Mouse (Mus musculus) heart, postnatal 0 days (tissue): Measurements from ENCODE around the gene Stap2. TPM values are rescaled to one million over a fixed set of nuclear protein-coding genes. Genes with fewer than 3 reads are reported as not detected.

ENCODE experiments used
- ATAC-seq: fragments of 200-750 bp; cut with Nextera tagmentation; 2 replicates; pipeline ENCODE4 v1.8.0; 2017; ENCODE audit warnings: low read depth, moderate number of reproducible peaks, moderate library complexity; ENCODE audit not compliant: insufficient read depth
- DNase-seq: peaks from one replicate; pipeline ENCODE4 v3.0.0-alpha.2; 2016; ENCODE audit warnings: low spot score
- H3K27ac ChIP-seq: fragments of 300-500 bp; sonication (generic); 2 replicates; pipeline ENCODE4 v1.5.1; 2014; ENCODE audit warnings: low read depth, mild to moderate bottlenecking
- H3K27me3 ChIP-seq: fragments of 300-500 bp; sonication (generic); 2 replicates; pipeline ENCODE4 v1.6.1; 2014; ENCODE audit warnings: low read length, mixed read lengths; ENCODE audit not compliant: control insufficient read depth, insufficient read depth
- H3K36me3 ChIP-seq: fragments of 300-500 bp; sonication (generic); replicated peaks from 2 replicates; pipeline ENCODE4 v1.6.1; 2014; ENCODE audit warnings: low read length, mixed read lengths; ENCODE audit not compliant: control insufficient read depth, insufficient read depth
- H3K4me1 ChIP-seq: fragments of 300-500 bp; sonication (generic); 2 replicates; pipeline ENCODE4 v1.6.1; 2014; ENCODE audit warnings: antibody characterized with exemption; ENCODE audit not compliant: control insufficient read depth, insufficient read depth
- H3K4me2 ChIP-seq: fragments of 300-500 bp; sonication (generic); 2 replicates; pipeline ENCODE4 v1.6.1; 2014; ENCODE audit warnings: low read depth, mild to moderate bottlenecking, low read length, moderate library complexity
- H3K4me3 ChIP-seq: fragments of 300-500 bp; sonication (generic); 2 replicates; pipeline ENCODE4 v1.5.1; 2014; ENCODE audit warnings: low read depth, low read length
- H3K9ac ChIP-seq: fragments of 300-500 bp; sonication (generic); replicated peaks from 2 replicates; pipeline ENCODE4 v1.6.1; 2014; ENCODE audit warnings: low read depth, low read length, mixed read lengths
- H3K9me3 ChIP-seq: fragments of 300-500 bp; sonication (generic); replicated peaks from 2 replicates; pipeline ENCODE4 v1.6.1; 2016; ENCODE audit warnings: low read length; ENCODE audit not compliant: control insufficient read depth
- CTCF ChIP-seq: IDR thresholded peaks from 2 replicates; pipeline ENCODE4 v1.5.1; 2016; ENCODE audit warnings: antibody characterized with exemption, control low read depth, low read depth
- EP300 ChIP-seq: IDR thresholded peaks from 2 replicates; pipeline ENCODE4 v1.6.1; 2016; ENCODE audit warnings: antibody characterized with exemption, low read depth
- WGBS: fragments of 180-500 bp; shearing (Covaris S2); extraction: QIAGEN DNeasy Blood & Tissue Kit; methylation state at CpG from one replicate; pipeline ENCODE4 v1.1.7; 2014; 5-methylcytosine and 5-hydroxymethylcytosine counted together
- polyA plus RNA-seq: library from polyadenylated mRNA; unstranded; fragments of >200 nt; fragmentation: Nextera tagmentation; extraction: Ambion mirVana; gene quantifications from 2 replicates; pipeline ENCODE4 v1.2.1, GENCODE M21; 2015
- total RNA-seq: library from RNA; depleted of rRNA; stranded (reverse); fragments of >200 nt; gene quantifications from 2 replicates; pipeline ENCODE4 v1.2.3, GENCODE M21; 2014; ENCODE audit warnings: low replicate concordance

Gene Stap2
- total and polyA plus RNA-seq, 2 experiments from 2014 or later = 16.0 to 23.7 TPM

DNA sequence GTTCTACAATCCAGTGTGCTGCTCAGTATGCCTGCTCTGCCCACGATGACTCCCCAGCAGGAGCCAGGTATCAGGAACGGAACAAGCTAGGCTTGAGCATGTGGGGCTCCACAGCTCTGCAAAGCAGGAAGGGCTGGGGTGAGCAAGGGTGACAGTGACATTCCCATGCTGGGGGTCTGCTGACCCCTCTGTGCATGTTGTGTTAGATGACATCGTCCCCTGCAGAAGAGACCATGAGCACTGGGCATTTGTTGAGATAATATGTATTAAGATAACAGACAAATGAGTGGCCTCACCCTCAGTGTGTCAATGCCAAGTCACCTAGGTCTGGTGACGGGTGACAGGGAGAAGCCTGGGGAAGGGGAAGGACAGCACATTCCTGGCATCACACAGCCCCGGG is 19.5 kb upstream of the Stap2 start:
- TF ChIP-seq CTCF = no peak
- no peak for TF ChIP-seq EP300
- Histone ChIP-seq H3K36me3 (peaks cover 18% of the 10 kb centered on the region), H3K4me2 (no peak overlapping the region), H3K9me3 (no peaks in the 10 kb centered on the region), H3K4me1 (peaks cover 53% of the 10 kb centered on the region), H3K27me3 (no peaks in the 10 kb centered on the region), H3K4me3 (no peak overlapping the region), H3K27ac (no peak overlapping the region), H3K9ac (no peak overlapping the region)
- ATAC-seq (no peak), DNase-seq (no peak)
- WGBS = 29% methylated on average over 5 of the region's 5 CpGs

GRCm38 (mm10) chr17:56024476-56024875 is 19.1 kb upstream of the Stap2 start:
- Histone ChIP-seq H3K4me1 (peaks cover 53% of the 10 kb centered on the region), H3K36me3 (peaks cover 15% of the 10 kb centered on the region), H3K9me3 (no peaks in the 10 kb centered on the region), H3K4me2 (no peak overlapping the region), H3K9ac (no peak overlapping the region), H3K4me3 (no peak overlapping the region), H3K27me3 (no peaks in the 10 kb centered on the region), H3K27ac (no peak overlapping the region)
- WGBS = 41% methylated on average over 2 of the region's 2 CpGs
- TF ChIP-seq EP300 (no peak), CTCF (no peak)
- no peak for DNase-seq
- ATAC-seq = no peak

DNA sequence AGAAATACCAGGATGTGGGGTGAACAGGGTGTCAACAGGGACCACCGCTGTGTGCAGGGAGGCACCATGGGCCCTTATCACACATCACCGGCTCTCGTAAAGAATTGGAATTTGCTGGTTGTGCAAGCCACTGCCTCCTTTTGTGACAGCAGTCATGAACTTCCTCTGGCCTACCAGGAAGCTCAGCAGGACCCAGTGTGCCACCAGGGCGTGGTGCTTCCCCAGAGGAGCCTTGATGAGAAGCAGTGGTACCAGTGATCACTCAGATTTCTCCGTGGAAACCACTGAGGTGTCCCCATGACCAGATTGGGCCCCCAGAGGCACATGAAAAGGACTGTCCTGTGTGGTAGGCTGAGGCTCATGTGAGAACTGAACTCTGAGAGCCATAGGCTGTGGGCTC is 18.0 kb upstream of the Stap2 start:
- Histone ChIP-seq H3K27ac (peak overlapping the region; percentile 23; the same call in 1 of the 2 replicates), H3K9ac (no peak overlapping the region), H3K9me3 (no peaks in the 10 kb centered on the region), H3K36me3 (peaks cover 20% of the 10 kb centered on the region), H3K4me1 (peaks cover 53% of the 10 kb centered on the region), H3K4me3 (no peak overlapping the region), H3K27me3 (no peaks in the 10 kb centered on the region), H3K4me2 (no peak overlapping the region)
- DNase-seq = no peak
- TF ChIP-seq CTCF (no peak), EP300 (no peak)
- ATAC-seq = no peak
- 33% methylated on average over 5 of the region's 5 CpGs for WGBS

DNA sequence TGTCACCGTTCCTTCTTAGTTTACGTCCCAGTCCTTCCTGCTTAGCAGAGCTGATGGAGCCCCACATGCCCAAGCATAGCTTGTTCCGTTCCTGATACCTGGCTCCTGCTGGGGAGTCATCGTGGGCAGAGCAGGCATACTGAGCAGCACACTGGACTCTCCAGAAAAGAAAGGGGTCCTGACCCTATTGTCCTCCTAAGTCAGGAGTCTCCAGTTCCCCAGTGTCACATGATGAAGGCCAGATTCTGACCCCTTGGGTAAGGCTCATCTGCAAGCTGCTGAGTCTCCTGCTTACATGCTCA is 17.6 kb upstream of the Stap2 start:
- TF ChIP-seq EP300 = no peak
- no peak for TF ChIP-seq CTCF
- no peaks in the 10 kb centered on the region for H3K27me3 ChIP-seq
- no peak overlapping the region for H3K4me2 ChIP-seq
- no peak overlapping the region for H3K9ac ChIP-seq
- peaks cover 52% of the 10 kb centered on the region for H3K4me1 ChIP-seq
- H3K27ac ChIP-seq = no peak overlapping the region
- ATAC-seq (no peak), DNase-seq (no peak)
- no peaks in the 10 kb centered on the region for H3K9me3 ChIP-seq
- 78% methylated on average over 4 of the region's 4 CpGs for WGBS
- no peak overlapping the region for H3K4me3 ChIP-seq
- peaks cover 20% of the 10 kb centered on the region for H3K36me3 ChIP-seq

- H3K9me3 ChIP-seq = no peaks in the 10 kb centered on the region
- DNase-seq (no peak), ATAC-seq (no peak)
- peaks cover 22% of the 10 kb centered on the region for H3K36me3 ChIP-seq
- H3K4me2 ChIP-seq = no peak overlapping the region
- no peak overlapping the region for H3K9ac ChIP-seq
- WGBS = 86% methylated on average over 2 of the region's 2 CpGs
- H3K4me3 ChIP-seq = no peak overlapping the region
- peaks cover 46% of the 10 kb centered on the region for H3K4me1 ChIP-seq
- H3K27ac ChIP-seq = peak overlapping the region; percentile 21; the same call in 1 of the 2 replicates
- H3K27me3 ChIP-seq = no peaks in the 10 kb centered on the region
- TF ChIP-seq CTCF = no peak
- TF ChIP-seq EP300 = no peak
Measured at GRCm38 (mm10) chr17:56022131-56022988, 17.0 kb upstream of the Stap2 start.
